Mouse (Mus musculus) CD4-positive helper T cell, adult 2 months (primary cell): ENCODE measurements around the gene Ccnd1.

Experiments
- DNase-seq: peaks from one replicate; pipeline ENCODE4 v3.0.0-alpha.2; 2012; ENCODE audit warnings: low read depth, missing footprints, low spot score

The Ccnd1 gene

DNA sequence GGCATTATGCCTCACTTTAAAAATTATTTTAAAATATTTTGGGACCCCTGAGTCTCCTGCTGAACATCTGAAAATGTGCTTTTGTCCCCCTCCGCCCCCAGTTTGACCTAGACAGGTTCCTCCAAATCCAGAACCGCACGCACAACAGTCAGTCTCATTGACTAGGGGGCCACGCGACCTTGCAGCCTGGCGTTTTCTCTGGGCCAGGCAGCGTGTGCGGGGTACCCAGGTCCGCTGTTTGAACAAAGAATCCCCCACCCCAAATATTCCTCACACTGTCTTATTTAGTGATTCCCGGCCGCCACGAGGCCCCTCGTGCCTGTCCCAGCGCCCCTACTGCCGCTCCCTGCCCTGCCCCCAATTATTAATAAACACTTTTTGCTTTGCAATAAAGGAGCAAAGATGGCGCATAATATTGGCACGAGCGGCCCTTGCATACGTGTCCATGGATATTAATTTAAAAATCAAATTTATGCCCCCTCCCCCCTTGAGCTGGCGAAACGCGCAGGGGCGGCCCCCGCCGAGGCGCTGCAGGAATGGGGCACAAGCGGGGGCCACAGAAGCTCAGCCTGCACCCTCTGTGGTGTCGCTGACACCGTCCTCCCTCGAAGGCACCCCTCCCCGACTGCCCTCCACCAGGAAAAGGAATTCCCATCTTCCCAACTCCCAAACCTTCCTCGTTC, 923 bp downstream of the Ccnd1 start:
- DNase-seq, result no peak

GRCm38 (mm10) chr7:144937899-144938517, 1.7 kb downstream of the Ccnd1 start:
- DNase-seq, result no peak

DNA sequence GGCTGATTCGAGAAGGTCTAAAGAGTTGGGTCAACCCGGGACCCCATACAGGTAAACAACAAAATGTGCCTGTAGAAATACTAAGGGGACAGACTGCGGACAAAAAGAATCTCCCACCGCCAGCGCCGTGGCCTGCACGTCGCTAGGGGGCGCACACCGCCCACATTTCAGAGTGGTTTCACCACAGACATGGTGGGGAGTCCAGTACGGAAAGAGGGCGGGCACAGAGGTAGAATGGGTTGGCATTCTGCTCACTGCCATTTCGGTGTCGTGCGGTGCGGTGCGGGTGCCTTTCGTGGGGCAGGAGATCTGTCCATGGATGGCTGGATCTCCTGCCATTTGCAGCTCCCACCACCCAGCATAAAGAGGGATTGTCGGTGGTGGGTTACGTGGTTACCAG, 2.2 kb downstream of the Ccnd1 start:
- DNase-seq, result peak; percentile 74

DNA sequence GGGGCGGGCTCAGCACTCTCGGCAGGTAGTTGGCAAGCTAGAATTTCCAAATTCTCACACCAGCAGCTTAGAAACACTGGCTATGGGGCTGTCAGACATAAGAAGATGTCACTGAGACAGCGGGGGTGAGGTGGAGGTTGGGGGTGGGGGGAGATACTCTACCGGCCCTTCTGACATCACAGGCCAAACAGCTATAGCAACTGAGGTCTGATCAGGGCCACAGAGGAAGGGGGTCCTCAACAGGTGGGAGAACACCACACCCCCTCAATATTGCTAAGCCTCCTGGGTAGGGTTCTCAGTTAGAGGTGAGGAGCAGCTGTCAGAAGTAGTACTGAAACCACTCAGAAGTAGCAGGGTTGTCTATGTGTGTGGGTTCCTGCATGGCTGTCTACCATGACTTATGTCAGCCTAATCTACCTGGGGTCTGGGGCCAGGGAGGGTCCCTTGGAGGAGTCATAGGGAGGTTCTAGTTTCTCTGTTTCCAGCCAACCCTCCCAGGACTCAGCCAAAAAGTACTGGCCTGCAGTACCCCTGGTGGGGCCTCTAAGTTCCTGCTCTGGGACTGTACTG, 3.3 kb downstream of the Ccnd1 start:
- no peak for DNase-seq

DNA sequence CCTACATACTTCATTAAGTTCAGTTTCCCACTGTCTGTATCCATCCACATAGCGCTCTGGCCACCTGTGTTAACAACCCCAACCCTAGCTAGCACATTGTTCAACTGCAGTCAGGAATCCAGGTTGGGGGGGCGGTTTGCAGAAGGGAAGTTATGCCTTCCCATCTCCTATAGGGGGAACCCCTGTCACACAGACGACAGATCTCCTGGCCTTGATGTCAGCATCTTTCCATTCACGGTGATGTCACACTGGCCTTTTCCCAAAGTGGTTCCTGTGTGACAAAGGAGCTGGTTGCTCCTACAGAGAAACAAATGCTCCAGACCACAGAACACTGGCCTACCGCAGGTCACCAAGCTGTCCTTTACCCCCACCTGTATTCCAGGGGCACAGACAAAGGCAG, 4.2 kb downstream of the Ccnd1 start:
- DNase-seq, result no peak

DNA sequence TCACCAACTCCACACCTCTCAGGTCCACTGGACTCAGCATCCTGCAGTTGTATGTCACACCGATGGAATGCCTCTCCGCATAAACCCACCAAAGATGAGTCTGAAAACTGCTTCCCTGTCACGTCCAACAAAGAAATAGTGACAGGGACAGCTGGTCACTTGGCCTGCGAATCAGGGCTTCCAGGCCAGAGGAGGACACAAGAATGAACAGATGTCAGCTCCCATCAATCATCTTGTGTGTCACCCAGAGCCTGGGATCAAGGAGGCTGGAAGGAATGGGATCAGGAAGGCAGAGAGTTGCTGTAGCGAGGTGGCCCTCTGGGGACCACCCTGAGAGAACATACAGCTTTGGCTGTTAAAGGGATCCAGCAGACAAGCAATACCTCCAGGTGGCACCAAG, 4.8 kb downstream of the Ccnd1 start:
- no peak for DNase-seq

GRCm38 (mm10) chr7:144933796-144934195, 5.9 kb downstream of the Ccnd1 start:
- DNase-seq, result no peak

- DNase-seq, result no peak
Measured at GRCm38 (mm10) chr7:144933336-144933735, 6.4 kb downstream of the Ccnd1 start.

GRCm38 (mm10) chr7:144932389-144932937, 7.3 kb downstream of the Ccnd1 start:
- DNase-seq, result no peak

GRCm38 (mm10) chr7:144931778-144932177, 7.9 kb downstream of the Ccnd1 start:
- peak; percentile 42 for DNase-seq

DNA sequence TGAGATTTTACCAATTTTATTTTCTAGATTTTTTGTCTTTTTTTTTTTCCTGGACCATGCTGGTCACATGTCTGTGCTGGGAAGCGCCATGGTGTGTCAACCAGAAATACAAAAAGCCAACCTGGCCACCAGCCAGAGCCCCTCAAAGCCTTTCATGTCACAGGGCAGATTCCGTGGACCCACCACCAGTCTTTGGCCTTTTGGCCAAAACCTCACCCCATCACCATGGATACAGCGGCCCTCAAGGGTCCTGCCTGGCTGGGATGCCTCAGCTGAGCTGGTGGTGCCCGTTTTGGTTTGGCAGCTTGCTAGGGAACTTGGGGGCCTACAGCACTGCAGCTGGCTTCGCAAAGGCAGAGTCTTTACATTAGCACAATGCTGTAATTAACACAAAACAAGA, 9.8 kb downstream of the Ccnd1 start:
- no peak for DNase-seq

DNA sequence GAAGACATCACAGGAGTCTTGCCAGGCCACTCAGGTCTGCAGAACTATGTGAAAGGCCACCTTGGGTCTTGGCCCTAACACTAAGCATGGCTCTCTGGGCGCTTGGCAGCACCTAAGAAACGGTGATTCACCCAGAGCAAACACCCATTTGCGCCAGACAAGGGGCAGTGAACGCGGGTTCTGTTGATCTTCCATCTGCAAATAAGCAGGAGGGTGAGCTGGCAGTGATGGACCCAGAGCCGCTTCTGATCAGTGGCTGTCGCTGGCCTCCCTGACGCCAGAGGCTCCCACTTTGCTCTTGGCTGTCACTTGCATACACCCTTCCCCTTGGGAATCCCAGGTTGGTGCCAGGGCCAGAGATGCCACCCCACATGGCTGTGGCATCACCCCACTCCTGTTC, 10.2 kb downstream of the Ccnd1 start:
- no peak for DNase-seq

GRCm38 (mm10) chr7:144928889-144929210, 10.9 kb downstream of the Ccnd1 start:
- DNase-seq, result no peak

DNA sequence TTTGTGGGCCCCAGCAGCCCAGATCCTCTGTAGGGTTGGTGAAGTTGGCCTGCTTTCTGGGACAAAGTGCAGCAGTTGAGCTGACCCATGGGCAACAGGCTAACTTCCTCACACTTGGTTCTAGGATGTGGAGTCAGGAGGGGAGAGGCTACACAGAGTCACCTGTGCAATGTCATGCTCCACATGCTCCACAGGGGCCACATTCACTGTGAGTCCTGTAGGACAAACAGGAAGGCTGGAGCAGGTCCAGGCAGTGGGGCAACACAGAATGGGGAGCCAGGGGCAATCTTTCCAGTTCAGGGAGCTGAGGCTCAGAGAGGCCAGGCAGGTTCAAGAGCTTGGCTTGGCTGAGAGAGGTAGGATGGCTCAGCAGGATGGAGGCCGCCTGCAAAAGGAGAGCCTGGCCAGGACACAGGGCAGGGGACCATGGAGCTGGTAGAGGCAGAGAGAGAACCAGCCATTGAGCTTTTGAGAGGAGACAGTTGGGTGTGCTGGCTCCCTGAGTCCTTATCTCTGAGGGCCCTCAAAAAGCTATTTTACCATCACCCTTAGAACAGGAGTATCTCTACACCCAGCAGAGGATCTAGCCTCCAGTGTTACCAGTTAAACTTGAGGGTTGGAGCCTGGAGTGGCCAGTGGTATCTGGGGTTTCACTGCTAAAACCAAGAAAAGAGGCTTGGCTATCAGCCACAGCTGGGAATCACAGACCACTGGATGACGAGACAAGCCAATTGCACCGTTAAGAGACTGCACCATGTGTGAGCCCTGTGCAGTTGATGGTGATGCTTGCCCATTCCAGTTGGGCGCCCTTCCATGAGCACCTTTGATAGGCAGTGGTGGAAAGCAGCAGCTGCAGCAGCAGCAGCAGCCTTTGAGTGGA, 11.5 kb downstream of the Ccnd1 start:
- no peak for DNase-seq

GRCm38 (mm10) chr7:144927591-144927990, 12.1 kb downstream of the Ccnd1 start:
- DNase-seq, result no peak

- no peak for DNase-seq
Measured at GRCm38 (mm10) chr7:144918823-144919222, 20.9 kb downstream of the Ccnd1 start.

GRCm38 (mm10) chr7:144914948-144915750, 24.6 kb downstream of the Ccnd1 start, which contains the start of gene LTO1:
LTO1 (plus strand) TSS chr7:144915100.
- DNase-seq, result peak; percentile 95

DNA sequence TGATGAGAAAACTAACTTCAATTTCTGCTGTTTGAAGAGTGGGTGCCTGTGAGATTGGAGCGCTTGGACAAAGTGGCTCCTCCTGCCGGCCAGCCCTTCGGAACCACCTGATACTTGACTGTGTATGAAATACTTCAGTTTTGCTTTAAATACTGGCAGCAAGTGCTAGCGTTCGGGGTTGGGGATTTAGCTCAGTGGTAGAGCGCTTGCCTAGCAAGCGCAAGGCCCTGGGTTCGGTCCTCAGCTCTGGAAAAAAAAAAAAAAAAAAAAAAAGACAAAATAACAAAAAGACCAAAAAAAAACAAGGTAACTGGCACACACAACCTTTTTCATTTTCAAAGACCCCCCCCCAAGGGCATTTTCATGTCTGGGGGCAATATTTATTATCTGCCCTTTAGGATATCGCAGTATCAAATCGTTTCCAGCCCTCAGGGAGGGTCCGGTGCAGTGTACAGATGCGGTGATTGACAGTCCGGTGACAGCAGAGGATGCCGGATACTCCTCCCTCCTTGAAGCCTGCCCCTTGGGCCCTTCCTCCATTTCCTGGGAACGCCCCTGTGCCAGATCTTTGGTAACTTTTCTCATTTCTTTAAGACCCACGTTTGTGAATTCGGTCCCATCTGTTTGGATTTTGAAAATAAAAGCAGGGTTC, 25.3 kb downstream of the Ccnd1 start:
- peak; percentile 55 for DNase-seq

GRCm38 (mm10) chr7:144912897-144913296, 26.8 kb downstream of the Ccnd1 start:
- DNase-seq, result no peak

DNA sequence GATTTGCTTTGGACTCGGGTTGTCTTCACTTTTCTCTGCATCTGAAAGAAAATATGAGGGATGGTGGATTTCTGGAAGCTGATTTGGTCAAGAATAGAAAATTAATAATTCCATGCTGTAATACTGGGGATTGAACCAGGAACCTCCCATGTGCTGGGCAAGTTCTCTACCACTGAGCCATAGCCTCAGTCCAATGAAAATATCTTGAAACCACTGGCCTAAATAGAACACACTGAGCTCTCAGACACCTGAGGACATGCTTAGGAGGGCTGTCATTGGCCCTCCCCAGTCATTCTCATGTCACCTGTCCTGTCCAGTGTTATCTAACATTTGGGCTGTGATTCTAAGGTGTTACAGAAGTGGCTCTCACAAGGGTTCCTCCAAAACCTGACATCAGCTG, 28.6 kb downstream of the Ccnd1 start:
- DNase-seq, result no peak

- no peak for DNase-seq
Measured at GRCm38 (mm10) chr7:144908705-144909104, 31.0 kb downstream of the Ccnd1 start.
